Mouse (Mus musculus): ENCODE measurements around the gene Tfip11. TPM values are rescaled to one million over a fixed set of nuclear protein-coding genes. Genes with fewer than 3 reads are reported as not detected.
A peak's percentile ranks its signal among the peaks of the same experiment; 100 is the strongest.

Gene Tfip11
- polyA plus RNA-seq, 1 experiment from 2014 or later, result 34.8 TPM

DNA sequence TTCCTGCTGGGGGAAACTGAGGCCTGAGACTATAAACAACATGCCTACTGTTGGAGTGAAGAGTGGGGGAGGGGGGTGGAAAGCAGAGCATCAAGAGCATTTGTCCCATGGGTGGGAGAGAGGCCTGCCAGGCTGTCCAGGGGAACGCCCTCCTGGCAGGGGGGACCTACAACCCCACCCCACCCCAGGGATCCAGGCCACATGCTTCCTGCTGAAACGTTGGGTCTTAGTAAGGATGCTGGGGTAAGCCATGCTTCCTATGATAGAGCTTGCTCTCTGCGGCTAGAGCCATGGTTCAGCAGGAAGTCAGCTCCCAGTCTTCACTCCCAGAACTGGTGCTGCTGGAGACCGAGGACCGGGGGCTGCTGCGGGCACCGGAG, 42.0 kb upstream of the Tfip11 start:
- 77% methylated on average over 7 of the region's 7 CpGs for WGBS
- H3K4me2 ChIP-seq (replicated peaks), result no peak overlapping the region
- ATAC-seq (ENCODE audit: low FRiP score, low read depth), result no peak
- no peak overlapping the region for H3K9ac ChIP-seq
- H3K9me3 ChIP-seq, result no peaks in the 10 kb centered on the region
- H3K27me3 ChIP-seq, result no peaks in the 10 kb centered on the region
- no peak overlapping the region for H3K4me3 ChIP-seq
- no peaks in the 10 kb centered on the region for H3K36me3 ChIP-seq
- H3K27ac ChIP-seq, result no peak overlapping the region
- peaks cover 61% of the 10 kb centered on the region for H3K4me1 ChIP-seq

DNA sequence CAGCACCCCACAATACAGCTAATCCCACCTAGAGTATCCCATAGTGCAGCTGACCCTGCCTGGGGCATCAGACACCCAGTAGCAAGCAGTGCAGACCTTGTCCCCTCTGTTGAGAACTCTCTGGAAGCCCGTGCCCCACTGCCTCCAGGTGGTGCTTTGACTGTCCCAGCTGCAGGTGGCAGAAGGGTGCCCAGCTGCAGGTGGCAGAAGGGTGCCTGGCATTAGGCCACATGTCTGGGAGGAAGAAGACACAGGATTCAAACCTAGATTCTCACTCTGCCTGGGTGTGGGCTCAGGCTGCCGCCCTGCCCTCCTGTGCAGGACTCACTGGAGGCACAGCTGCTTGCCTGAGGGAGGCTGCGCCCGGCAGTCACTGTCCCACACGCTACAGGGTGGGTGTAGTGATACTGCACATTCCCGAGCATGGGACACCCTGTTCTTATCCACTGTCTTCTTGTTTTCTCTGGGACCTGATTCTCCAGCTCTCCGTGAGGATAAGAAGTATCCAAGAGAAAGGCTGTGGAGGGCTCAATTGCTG, 40.5 kb upstream of the Tfip11 start:
- Histone ChIP-seq H3K9me3 (no peaks in the 10 kb centered on the region), H3K4me3 (no peak overlapping the region), H3K9ac (no peak overlapping the region), H3K36me3 (no peaks in the 10 kb centered on the region), H3K27ac (no peak overlapping the region), H3K27me3 (no peaks in the 10 kb centered on the region), H3K4me1 (peaks cover 61% of the 10 kb centered on the region), H3K4me2 (replicated peaks) (no peak overlapping the region)
- no peak for ATAC-seq (ENCODE audit: low FRiP score, low read depth)
- 89% methylated on average over 7 of the region's 7 CpGs for WGBS

DNA sequence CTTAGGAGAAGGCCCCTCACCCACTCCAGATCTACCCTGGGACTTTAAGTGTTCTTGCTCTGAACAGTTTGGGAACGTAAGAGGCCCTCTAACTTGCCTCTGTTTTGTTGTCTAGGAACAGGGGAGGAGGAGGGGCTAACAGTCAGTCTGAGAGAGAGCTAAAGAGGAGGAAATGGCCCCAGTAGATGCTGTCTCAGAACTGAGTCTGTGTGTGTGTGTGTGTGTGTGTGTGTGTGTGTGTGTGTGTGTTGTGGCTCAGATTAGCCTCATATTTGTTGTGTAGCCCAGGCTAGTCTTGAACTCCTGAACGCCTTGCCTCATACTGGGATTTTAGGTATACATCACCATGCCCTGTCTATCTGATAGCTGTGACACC, 39.6 kb upstream of the Tfip11 start:
- Histone ChIP-seq H3K27ac (no peak overlapping the region), H3K27me3 (no peaks in the 10 kb centered on the region), H3K9me3 (no peaks in the 10 kb centered on the region), H3K4me3 (no peak overlapping the region), H3K4me1 (peaks cover 54% of the 10 kb centered on the region), H3K9ac (no peak overlapping the region), H3K4me2 (replicated peaks) (no peak overlapping the region), H3K36me3 (no peaks in the 10 kb centered on the region)
- ATAC-seq (ENCODE audit: low FRiP score, low read depth), result no peak
- 83% methylated on average over 2 of the region's 2 CpGs for WGBS

DNA sequence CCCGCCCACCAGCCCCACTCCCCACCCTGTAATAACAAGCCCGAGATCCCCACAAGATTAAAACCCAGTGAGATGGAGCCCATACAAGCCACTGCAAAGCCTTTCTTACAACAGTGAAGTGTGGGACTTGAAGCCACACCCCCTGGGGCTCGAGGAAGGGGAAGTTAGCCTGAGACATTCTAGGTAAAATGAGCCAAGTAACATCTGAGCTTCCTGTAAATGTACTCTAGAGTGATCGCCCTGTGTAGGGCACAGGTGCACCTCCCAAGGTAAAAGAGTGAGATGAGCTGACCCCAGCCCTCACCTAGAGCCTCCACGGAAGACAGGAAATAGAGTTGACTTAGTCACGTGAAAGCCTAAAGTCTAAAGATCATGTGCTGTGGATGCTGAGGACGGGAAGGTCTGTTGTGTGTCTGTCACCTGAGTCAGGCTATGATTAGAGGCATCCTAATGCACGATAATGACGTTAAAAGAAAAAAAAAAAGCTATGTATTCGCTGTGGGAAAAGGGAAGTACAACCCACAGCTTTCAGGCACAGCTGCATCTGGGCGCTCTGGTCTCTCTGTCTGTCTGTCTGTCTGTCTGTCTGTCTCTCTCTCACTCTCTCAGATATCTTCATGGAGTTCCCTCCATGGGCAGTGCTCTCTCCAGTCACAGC, 39.0 kb upstream of the Tfip11 start:
- no peak overlapping the region for H3K9ac ChIP-seq
- 76% methylated on average over 11 of the region's 11 CpGs for WGBS
- H3K4me3 ChIP-seq, result no peak overlapping the region
- H3K36me3 ChIP-seq, result no peaks in the 10 kb centered on the region
- no peaks in the 10 kb centered on the region for H3K9me3 ChIP-seq
- no peak overlapping the region for H3K27ac ChIP-seq
- H3K4me2 ChIP-seq (replicated peaks), result no peak overlapping the region
- ATAC-seq (ENCODE audit: low FRiP score, low read depth), result no peak
- H3K27me3 ChIP-seq, result no peaks in the 10 kb centered on the region
- H3K4me1 ChIP-seq, result peaks cover 49% of the 10 kb centered on the region

- ATAC-seq (ENCODE audit: low FRiP score, low read depth), result no peak
- H3K36me3 ChIP-seq, result no peaks in the 10 kb centered on the region
- no peaks in the 10 kb centered on the region for H3K9me3 ChIP-seq
- H3K9ac ChIP-seq, result no peak overlapping the region
- no peak overlapping the region for H3K4me3 ChIP-seq
- no peak overlapping the region for H3K27ac ChIP-seq
- WGBS, result 90% methylated on average over 2 of the region's 2 CpGs
- H3K4me1 ChIP-seq, result peaks cover 45% of the 10 kb centered on the region
- no peak overlapping the region for H3K4me2 ChIP-seq (replicated peaks)
- H3K27me3 ChIP-seq, result no peaks in the 10 kb centered on the region
These were observed 38.5 kb upstream of the Tfip11 start for GRCm38 (mm10) chr5:112287652-112288051.

- peaks cover 41% of the 10 kb centered on the region for H3K4me1 ChIP-seq
- no peak overlapping the region for H3K4me3 ChIP-seq
- ATAC-seq (ENCODE audit: low FRiP score, low read depth), result no peak
- H3K36me3 ChIP-seq, result no peaks in the 10 kb centered on the region
- 77% methylated on average over 9 of the region's 9 CpGs for WGBS
- no peak overlapping the region for H3K27ac ChIP-seq
- H3K9ac ChIP-seq, result no peak overlapping the region
- no peaks in the 10 kb centered on the region for H3K9me3 ChIP-seq
- H3K27me3 ChIP-seq, result no peaks in the 10 kb centered on the region
- no peak overlapping the region for H3K4me2 ChIP-seq (replicated peaks)
These were observed 37.7 kb upstream of the Tfip11 start for GRCm38 (mm10) chr5:112288193-112289141.

- Histone ChIP-seq H3K4me2 (replicated peaks) (no peak overlapping the region), H3K36me3 (no peaks in the 10 kb centered on the region), H3K4me1 (peaks cover 43% of the 10 kb centered on the region), H3K4me3 (no peak overlapping the region), H3K9ac (no peak overlapping the region), H3K27ac (no peak overlapping the region), H3K27me3 (no peaks in the 10 kb centered on the region), H3K9me3 (no peaks in the 10 kb centered on the region)
- WGBS, result 67% methylated on average over 8 of the region's 8 CpGs
- ATAC-seq (ENCODE audit: low FRiP score, low read depth), result no peak
These were observed 36.9 kb upstream of the Tfip11 start for GRCm38 (mm10) chr5:112289236-112289635.

- 84% methylated on average over 16 of the region's 16 CpGs for WGBS
- Histone ChIP-seq H3K27me3 (no peaks in the 10 kb centered on the region), H3K9ac (no peak overlapping the region), H3K4me2 (replicated peaks) (no peak overlapping the region), H3K4me1 (peaks cover 48% of the 10 kb centered on the region), H3K9me3 (no peaks in the 10 kb centered on the region), H3K36me3 (no peaks in the 10 kb centered on the region), H3K4me3 (no peak overlapping the region), H3K27ac (peak overlapping the region; percentile 6; the same call in 1 of the 2 replicates)
- 0 out of 2 replicates have a peak, but pooled peaks have one; percentile 13 for ATAC-seq (ENCODE audit: low FRiP score, low read depth)
These were observed 36.2 kb upstream of the Tfip11 start for GRCm38 (mm10) chr5:112289819-112290535.

GRCm38 (mm10) chr5:112290536-112290880, 35.6 kb upstream of the Tfip11 start:
- Histone ChIP-seq H3K4me2 (replicated peaks) (no peak overlapping the region), H3K27me3 (no peaks in the 10 kb centered on the region), H3K27ac (peak overlapping the region; percentile 6; the same call in 1 of the 2 replicates), H3K4me3 (no peak overlapping the region), H3K36me3 (no peaks in the 10 kb centered on the region), H3K4me1 (peaks cover 51% of the 10 kb centered on the region), H3K9ac (no peak overlapping the region), H3K9me3 (no peaks in the 10 kb centered on the region)
- 79% methylated on average over 8 of the region's 8 CpGs for WGBS
- ATAC-seq (ENCODE audit: low FRiP score, low read depth), result no peak

- Histone ChIP-seq H3K27ac (no peak overlapping the region), H3K27me3 (no peaks in the 10 kb centered on the region), H3K4me2 (replicated peaks) (no peak overlapping the region), H3K4me3 (no peak overlapping the region), H3K4me1 (peaks cover 47% of the 10 kb centered on the region), H3K9me3 (no peaks in the 10 kb centered on the region), H3K9ac (no peak overlapping the region), H3K36me3 (no peaks in the 10 kb centered on the region)
- no peak for ATAC-seq (ENCODE audit: low FRiP score, low read depth)
- 94% methylated on average over 5 of the region's 5 CpGs for WGBS
These were observed 34.3 kb upstream of the Tfip11 start for GRCm38 (mm10) chr5:112291866-112292265.

- WGBS, result 70% methylated on average over 17 of the region's 17 CpGs
These were observed 33.7 kb upstream of the Tfip11 start for GRCm38 (mm10) chr5:112292343-112292980.

More at GRCm38 (mm10) chr5:112292343-112292980, 33.7 kb upstream of the Tfip11 start:
- H3K4me2 ChIP-seq (replicated peaks), result no peak overlapping the region
- H3K36me3 ChIP-seq, result no peaks in the 10 kb centered on the region
- H3K4me1 ChIP-seq, result peaks cover 48% of the 10 kb centered on the region
- H3K9ac ChIP-seq, result no peak overlapping the region
- H3K27ac ChIP-seq, result no peak overlapping the region
- H3K9me3 ChIP-seq, result no peaks in the 10 kb centered on the region
- no peak for ATAC-seq (ENCODE audit: low FRiP score, low read depth)
- H3K4me3 ChIP-seq, result no peak overlapping the region
- H3K27me3 ChIP-seq, result no peaks in the 10 kb centered on the region

Measured in limb, embryonic 13.5 days (tissue).